Mouse (Mus musculus): ENCODE measurements around the gene D430041D05Rik.

DNA sequence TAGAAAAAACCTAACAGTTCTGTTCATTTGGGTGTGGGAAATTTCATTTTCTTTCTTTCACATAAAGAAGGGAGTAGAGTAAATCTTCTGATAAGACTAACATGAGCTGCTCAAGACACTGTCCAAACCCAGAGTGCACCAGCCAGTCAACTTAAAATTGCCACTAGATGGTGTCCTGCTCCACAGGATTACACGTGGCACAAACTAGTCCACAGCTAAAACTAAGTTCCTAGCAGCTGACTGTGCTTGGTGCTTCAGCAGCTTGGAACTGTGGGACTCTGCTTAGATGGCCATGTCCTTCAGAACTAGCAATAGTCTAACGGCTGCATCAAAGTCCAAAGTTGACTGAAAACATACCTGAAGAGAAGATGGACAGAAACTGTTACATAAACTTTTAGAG, 34.0 kb upstream of the D430041D05Rik start:
- no peak for TF ChIP-seq GATA1 (IDR thresholded peaks at IDR 0.05; ENCODE audit: borderline replicate concordance, low read length)
- TF ChIP-seq FLI1 (IDR thresholded peaks at IDR 0.05; ENCODE audit: low read length): no peak
